ENCODE assay signal across 28 mouse cellular contexts in genomic region chr13:63534981-63535380, GRCm38 (mm10). TPM values are rescaled to one million over a fixed set of nuclear protein-coding genes. Genes with fewer than 3 reads are reported as not detected.
DNase-seq lines count a peak whose midpoint lies in the region; ATAC-seq and TF ChIP-seq lines count a peak whose summit lies in the region.
"Had no signal": no experiment of that assay in that cellular context is flagged by ENCODE, and none has a peak within 500 bp of the region (broad histone marks: within the 10 kb centered on the region; RNA-seq: fewer than 3 reads in every experiment).

No protein-coding gene starts in this region.

- H3K4me3 ChIP-seq in limb, embryonic 12.5 days (replicated peaks) = no peak overlapping the region
- H3K4me3 ChIP-seq in limb, embryonic 10.5 days = no peak overlapping the region
- no peak overlapping the region for H3K4me3 ChIP-seq in lung, embryonic 15.5 days
- H3K4me3 ChIP-seq in lung, postnatal 0 days (ENCODE audit: low read depth, low read length) = no peak overlapping the region
- H3K4me3 ChIP-seq in lung, adult 2 months (replicated peaks; ENCODE audit: extremely low read depth, low read depth, low read length) = no peak overlapping the region
- H3K4me3 ChIP-seq: embryonic facial prominence, embryonic 10.5 days; embryonic facial prominence, embryonic 12.5 days; erythroblast, embryonic 14.5 days; forebrain, embryonic 10.5 days; forebrain, embryonic 12.5 days had no signal

- H3K36me3 ChIP-seq in limb, embryonic 12.5 days = peaks cover 97% of the 10 kb centered on the region
- H3K36me3 ChIP-seq in limb, embryonic 10.5 days = peaks cover 100% of the 10 kb centered on the region
- H3K36me3 ChIP-seq in lung, embryonic 15.5 days = peaks cover 97% of the 10 kb centered on the region
- peaks cover 46% of the 10 kb centered on the region; the same call in 1 of the 2 replicates for H3K36me3 ChIP-seq in lung, postnatal 0 days (ENCODE audit: insufficient read depth, low read length)

- TF ChIP-seq POLR2A in lung, adult 2 months (IDR thresholded peaks at IDR 0.05; ENCODE audit: borderline replicate concordance, extremely low read depth, low read depth, low read length) = no peak

- WGBS in limb, embryonic 12.5 days = 60% methylated on average over 4 of the region's 4 CpGs
- 92% methylated on average over 4 of the region's 4 CpGs for WGBS in limb, embryonic 10.5 days
- WGBS in lung, embryonic 15.5 days = 48% methylated on average over 4 of the region's 4 CpGs
- WGBS in lung, postnatal 0 days = 40% methylated on average over 4 of the region's 4 CpGs
- 58% methylated on average over 4 of the region's 4 CpGs for WGBS in lung, adult 2 months

- no peak for DNase-seq in limb, embryonic 10.5 days (ENCODE audit: low spot score)
- DNase-seq in lung, postnatal 4 days = no peak
- peak; percentile 89 for DNase-seq in lung, postnatal 0 days (ENCODE audit: low spot score)
- DNase-seq in lung, adult 2 months = no peak
- peak; percentile 57 for DNase-seq in lung, postnatal 36 days
- DNase-seq: adrenal gland, adult 8-10 months; adrenal gland, postnatal 14 days; adrenal gland, postnatal 36 days; B cell, adult 2 months; cerebellum, adult 11-12 months; cerebellum, adult 2 months; cerebellum, adult 9-10 months; cerebellum, postnatal 10 days; cerebellum, postnatal 25 days had no signal

- TF ChIP-seq CTCF in lung, postnatal 0 days (IDR thresholded peaks at IDR 0.05) = no peak
- TF ChIP-seq CTCF in lung, adult 2 months (IDR thresholded peaks at IDR 0.05; ENCODE audit: insufficient read depth, low read length) = no peak

- peak; percentile 91 for TF ChIP-seq EP300 in lung, postnatal 0 days (IDR thresholded peaks at IDR 0.05)

- H3K9me3 ChIP-seq in limb, embryonic 12.5 days = no peaks in the 10 kb centered on the region
- no peaks in the 10 kb centered on the region for H3K9me3 ChIP-seq in limb, embryonic 10.5 days (replicated peaks)
- no peaks in the 10 kb centered on the region for H3K9me3 ChIP-seq in lung, embryonic 15.5 days
- no peaks in the 10 kb centered on the region for H3K9me3 ChIP-seq in lung, postnatal 0 days (ENCODE audit: low read length)
- H3K9me3 ChIP-seq: embryonic facial prominence, embryonic 10.5 days; embryonic facial prominence, embryonic 12.5 days; forebrain, embryonic 10.5 days; forebrain, embryonic 12.5 days; G1E had no signal

- ATAC-seq in limb, embryonic 12.5 days (ENCODE audit: insufficient number of reproducible peaks, insufficient read depth, low FRiP score, low TSS enrichment, low read depth) = no peak
- 0 out of 2 replicates have a peak, but pooled peaks have one; percentile 37 for ATAC-seq in lung, embryonic 15.5 days (ENCODE audit: borderline replicate concordance, extremely low read depth, low FRiP score, low TSS enrichment)
- ATAC-seq in lung, postnatal 0 days = peak; percentile 84
- ATAC-seq in erythroblast, adult 5-6 weeks (replicated peaks; ENCODE audit: low FRiP score, poor library complexity, severe bottlenecking) = no peak
- ATAC-seq: activated CD4-positive, CD25-positive, alpha-beta regulatory T cell, adult 4 months; CD4-positive, CD25-positive, alpha-beta regulatory T cell, adult 4 months; forebrain, embryonic 14.5 days; Patski had no signal

- peaks cover 32% of the 10 kb centered on the region for H3K4me1 ChIP-seq in limb, embryonic 12.5 days (replicated peaks)
- H3K4me1 ChIP-seq in limb, embryonic 10.5 days = peaks cover 9% of the 10 kb centered on the region
- H3K4me1 ChIP-seq in lung, embryonic 15.5 days = peaks cover 51% of the 10 kb centered on the region
- peaks cover 9% of the 10 kb centered on the region; the same call in 1 of the 2 replicates for H3K4me1 ChIP-seq in lung, postnatal 0 days (ENCODE audit: insufficient read depth, low read depth, low read length)
- H3K4me1 ChIP-seq in lung, adult 2 months (ENCODE audit: control insufficient read depth, insufficient read depth, low read length) = peaks cover 6% of the 10 kb centered on the region; the same call in 1 of the 2 replicates

- peak overlapping the region; percentile 66; the same call in 1 of the 2 replicates for H3K27ac ChIP-seq in limb, embryonic 12.5 days
- no peak overlapping the region for H3K27ac ChIP-seq in limb, embryonic 10.5 days
- peak overlapping the region; percentile 66 for H3K27ac ChIP-seq in lung, embryonic 15.5 days
- H3K27ac ChIP-seq in lung, postnatal 0 days (ENCODE audit: low read length) = 0 out of 2 replicates have a peak overlapping the region, but pooled peaks have one; percentile 7
- H3K27ac ChIP-seq: embryonic facial prominence, embryonic 10.5 days; embryonic facial prominence, embryonic 12.5 days; forebrain, embryonic 10.5 days; forebrain, embryonic 12.5 days had no signal

- no peak overlapping the region for H3K9ac ChIP-seq in limb, embryonic 12.5 days (replicated peaks)
- no peak overlapping the region for H3K9ac ChIP-seq in lung, embryonic 15.5 days
- no peak overlapping the region for H3K9ac ChIP-seq in lung, postnatal 0 days (replicated peaks; ENCODE audit: low read depth)
- H3K9ac ChIP-seq: embryonic facial prominence, embryonic 12.5 days; forebrain, embryonic 12.5 days had no signal

- no peak overlapping the region for H3K4me2 ChIP-seq in limb, embryonic 12.5 days
- no peak overlapping the region for H3K4me2 ChIP-seq in lung, embryonic 15.5 days
- no peak overlapping the region for H3K4me2 ChIP-seq in lung, postnatal 0 days (replicated peaks; ENCODE audit: low read depth, low read length)
- H3K4me2 ChIP-seq: embryonic facial prominence, embryonic 12.5 days; forebrain, embryonic 12.5 days had no signal

- H3K27me3 ChIP-seq in limb, embryonic 12.5 days = no peaks in the 10 kb centered on the region
- H3K27me3 ChIP-seq in limb, embryonic 10.5 days (ENCODE audit: low read depth, poor library complexity, severe bottlenecking) = no peaks in the 10 kb centered on the region
- H3K27me3 ChIP-seq in lung, embryonic 15.5 days = no peaks in the 10 kb centered on the region
- H3K27me3 ChIP-seq in lung, postnatal 0 days (replicated peaks; ENCODE audit: insufficient read depth, low read length) = no peaks in the 10 kb centered on the region
- H3K27me3 ChIP-seq: CH12.LX; embryonic facial prominence, embryonic 12.5 days; Patski had no signal

RNA-seq across cellular contexts. Expression of gene Fancc, which starts 37.9 kb away (rescaled TPM):
- 24.3 and 28.5 TPM in 2 replicates for polyA plus RNA-seq in limb, embryonic 12.5 days (2016; fragmentation: Nextera tagmentation; extraction: Ambion mirVana)
- polyA plus RNA-seq in limb, embryonic 10.5 days (2016; fragmentation: Nextera tagmentation; extraction: Ambion mirVana) = 27.0 and 29.2 TPM in 2 replicates
- polyA plus RNA-seq in lung, embryonic 15.5 days (2015; fragmentation: Nextera tagmentation; extraction: Ambion mirVana) = 25.2 and 28.7 TPM in 2 replicates
- 26.0 and 37.6 TPM in 2 replicates for polyA plus RNA-seq in lung, postnatal 0 days (2015; fragmentation: Nextera tagmentation; extraction: Ambion mirVana)
- polyA plus RNA-seq in lung, adult 2 months (2012; rRNA removed) = 12.6 and 18.6 TPM in 2 replicates
- 4.8 and 26.5 TPM in 2 replicates for total RNA-seq in erythroblast, adult 5-6 weeks (2015; ENCODE audit: low replicate concordance)
- total RNA-seq in erythroblast, adult 5-6 weeks (2017; ENCODE audit: low replicate concordance) = 9.0 and 17.6 TPM in 2 replicates

RNA-seq across cellular contexts. Expression of gene Ptch1, which starts 38.4 kb away (rescaled TPM):
- 21.6 and 23.0 TPM in 2 replicates for polyA plus RNA-seq in limb, embryonic 12.5 days (2016; fragmentation: Nextera tagmentation; extraction: Ambion mirVana)
- polyA plus RNA-seq in limb, embryonic 10.5 days (2016; fragmentation: Nextera tagmentation; extraction: Ambion mirVana) = 18.2 and 19.0 TPM in 2 replicates
- 34.8 and 36.8 TPM in 2 replicates for polyA plus RNA-seq in lung, embryonic 15.5 days (2015; fragmentation: Nextera tagmentation; extraction: Ambion mirVana)
- polyA plus RNA-seq in lung, postnatal 0 days (2015; fragmentation: Nextera tagmentation; extraction: Ambion mirVana) = 15.2 and 21.3 TPM in 2 replicates
- polyA plus RNA-seq in lung, adult 2 months (2012; rRNA removed) = 41.4 and 47.6 TPM in 2 replicates
- total RNA-seq in erythroblast, adult 5-6 weeks (2015; ENCODE audit: low replicate concordance) = 2.5 and 4.8 TPM in 2 replicates
- 1.5 and 2.5 TPM in 2 replicates for total RNA-seq in erythroblast, adult 5-6 weeks (2017; ENCODE audit: low replicate concordance)

Comparison
In these comparisons a context has a peak if more than half of its experiments do, and no peak if none do; other contexts are left out.
1. DNase-seq: peak in lung, postnatal 0 days (single experiment) and lung, postnatal 36 days (single experiment); none in limb, embryonic 10.5 days (single experiment), lung, postnatal 4 days (0 of 2) and lung, adult 2 months (single experiment).
2. ATAC-seq: peak in lung, embryonic 15.5 days (single experiment) and lung, postnatal 0 days (single experiment); none in limb, embryonic 12.5 days (single experiment) and erythroblast, adult 5-6 weeks (single experiment).